Mouse (Mus musculus): ENCODE results near the gene Tedc2.

The Tedc2 gene

GRCm38 (mm10) chr17:24211631-24212440 lies 8.8 kb downstream of the Tedc2 start:
- DNase-seq: peak; percentile 66

- no peak for DNase-seq
These were observed 10.1 kb downstream of the Tedc2 start for GRCm38 (mm10) chr17:24210591-24210990.

GRCm38 (mm10) chr17:24209916-24210240 lies 10.8 kb downstream of the Tedc2 start:
- no peak for DNase-seq

- peak; percentile 38 for DNase-seq
These were observed 11.4 kb downstream of the Tedc2 start, which contains the start of gene Ntn3 for GRCm38 (mm10) chr17:24209043-24209915. Gene Ntn3 (minus strand): TSS chr17:24209531.

- DNase-seq: no peak
These were observed 12.0 kb downstream of the Tedc2 start for GRCm38 (mm10) chr17:24208641-24209042.

GRCm38 (mm10) chr17:24207768-24208640 lies 12.6 kb downstream of the Tedc2 start:
- no peak for DNase-seq

GRCm38 (mm10) chr17:24206451-24207351 lies 13.9 kb downstream of the Tedc2 start:
- peak; percentile 55 for DNase-seq

GRCm38 (mm10) chr17:24205908-24206361 lies 14.7 kb downstream of the Tedc2 start:
- DNase-seq: peak; percentile 56

- DNase-seq: peak; percentile 92
These were observed 15.3 kb downstream of the Tedc2 start, which contains the start of gene Tbc1d24 for GRCm38 (mm10) chr17:24205284-24205888. Gene Tbc1d24 (minus strand): TSS chr17:24205562.

GRCm38 (mm10) chr17:24204846-24205245 lies 15.8 kb downstream of the Tedc2 start:
- DNase-seq: no peak

GRCm38 (mm10) chr17:24203611-24204534 lies 16.8 kb downstream of the Tedc2 start:
- no peak for DNase-seq

GRCm38 (mm10) chr17:24203068-24203467 lies 17.6 kb downstream of the Tedc2 start:
- DNase-seq: no peak

- DNase-seq: no peak
These were observed 19.6 kb downstream of the Tedc2 start for GRCm38 (mm10) chr17:24201092-24201491.

GRCm38 (mm10) chr17:24199741-24200140 lies 20.9 kb downstream of the Tedc2 start:
- no peak for DNase-seq

- DNase-seq: no peak
These were observed 21.4 kb downstream of the Tedc2 start for GRCm38 (mm10) chr17:24199252-24199651.

GRCm38 (mm10) chr17:24197032-24197824 lies 23.4 kb downstream of the Tedc2 start:
- DNase-seq: no peak

GRCm38 (mm10) chr17:24195349-24195748 lies 25.3 kb downstream of the Tedc2 start:
- DNase-seq: no peak

- DNase-seq: no peak
These were observed 26.9 kb downstream of the Tedc2 start for GRCm38 (mm10) chr17:24193769-24194168.

- DNase-seq: no peak
These were observed 27.4 kb downstream of the Tedc2 start for GRCm38 (mm10) chr17:24193268-24193667.
